Mouse (Mus musculus) Patski (cell line): ENCODE data around the gene Krt2. TPM values are rescaled to one million over a fixed set of nuclear protein-coding genes. Genes with fewer than 3 reads are reported as not detected.
A peak's percentile ranks its signal among the peaks of the same experiment; 100 is the strongest.

ENCODE experiments used
- ATAC-seq: fragments of 100-300 bp; one replicate; pipeline ENCODE4 v1.8.0; 2021
- CTCF ChIA-PET: fragments of 350-600 bp; sonication (Branson Sonifier 250); formaldehyde crosslinking; loops from one replicate; lab custom pipeline; 2022; ENCODE audit warnings: inconsistent platforms; lab: Charles Lee
- POLR2A ChIA-PET: fragments of 350-600 bp; sonication (Branson Sonifier 250); formaldehyde crosslinking; loops from one replicate; lab custom pipeline; 2022; ENCODE audit warnings: antibody characterized with exemption, inconsistent platforms; lab: Charles Lee
- DNase-seq: peaks from one replicate; pipeline ENCODE4 v3.0.0-alpha.2; 2011; ENCODE audit warnings: low read depth, low spot score
- H3K27me3 ChIP-seq: fragments of 371-371 bp; one replicate; pipeline ENCODE4 v1.5.1; 2021
- CTCF ChIP-seq: fragments of 100-300 bp; IDR thresholded peaks from one replicate; pipeline ENCODE4 v1.5.1; 2021
- in situ Hi-C: fragments of 300-500 bp; cut with MboI; formaldehyde crosslinking; loops from 3 replicates; pipeline ENCODE4 v1.11.1; 2018; ENCODE audit warnings: low pct_unique_long_range_greater_than_20kb, mixed read lengths
- polyA plus RNA-seq: library from polyadenylated mRNA; unstranded; gene quantifications from one replicate; pipeline ENCODE4 v1.2.3, GENCODE M21; 2021

The Krt2 gene
- polyA plus RNA-seq, 1 experiment from 2014 or later: not detected

GRCm38 (mm10) chr15:101773420-101773819 lies 44.5 kb downstream of the Krt2 start:
- in situ Hi-C loops: loop anchor here (5.0 kb wide), 4 partner anchors 199 to 436 kb away; partner anchors contain the start of gene Eif4b
- POLR2A ChIA-PET: no interaction called here
- ATAC-seq: no peak
- TF ChIP-seq CTCF: no peak
- CTCF ChIA-PET: interaction anchor here (1.0 to 3.3 kb wide), 4 partner anchors 153 to 211 kb away, joined by 3 to 26 read pairs (median 22); no protein-coding TSS in a partner anchor
- peaks cover 11% of the 10 kb centered on the region for H3K27me3 ChIP-seq
- no peak for DNase-seq

DNA sequence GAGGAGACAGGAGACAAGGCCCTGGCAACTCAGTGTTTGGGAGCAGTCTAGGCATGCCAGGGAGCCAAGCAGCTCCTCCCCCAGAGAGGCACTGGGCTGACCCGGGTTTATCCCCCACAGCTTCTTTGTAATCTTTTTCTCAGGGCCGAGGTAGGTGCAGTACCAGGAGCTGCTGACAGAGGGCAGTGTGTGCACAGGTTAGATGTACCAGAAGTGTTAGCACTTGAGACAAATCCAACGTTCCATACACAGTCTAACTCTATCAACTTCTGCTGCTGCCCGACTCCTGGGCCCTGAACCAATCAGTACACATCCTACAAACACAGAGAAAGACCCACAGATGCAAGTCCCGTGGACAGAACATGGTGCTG lies 45.3 kb downstream of the Krt2 start:
- H3K27me3 ChIP-seq: peaks cover 6% of the 10 kb centered on the region
- ATAC-seq (peak; percentile 27), DNase-seq (peak; percentile 12)
- ChIA-PET CTCF (interaction anchor here (0.6 to 3.3 kb wide), 10 partner anchors 17 to 449 kb away, joined by 3 to 26 read pairs (median 9); no protein-coding TSS in a partner anchor), POLR2A (no interaction called here)
- in situ Hi-C loops: loop anchor here (5.0 kb wide), 4 partner anchors 200 to 435 kb away; partner anchors contain the start of gene Eif4b
- TF ChIP-seq CTCF: peak; percentile 93

DNA sequence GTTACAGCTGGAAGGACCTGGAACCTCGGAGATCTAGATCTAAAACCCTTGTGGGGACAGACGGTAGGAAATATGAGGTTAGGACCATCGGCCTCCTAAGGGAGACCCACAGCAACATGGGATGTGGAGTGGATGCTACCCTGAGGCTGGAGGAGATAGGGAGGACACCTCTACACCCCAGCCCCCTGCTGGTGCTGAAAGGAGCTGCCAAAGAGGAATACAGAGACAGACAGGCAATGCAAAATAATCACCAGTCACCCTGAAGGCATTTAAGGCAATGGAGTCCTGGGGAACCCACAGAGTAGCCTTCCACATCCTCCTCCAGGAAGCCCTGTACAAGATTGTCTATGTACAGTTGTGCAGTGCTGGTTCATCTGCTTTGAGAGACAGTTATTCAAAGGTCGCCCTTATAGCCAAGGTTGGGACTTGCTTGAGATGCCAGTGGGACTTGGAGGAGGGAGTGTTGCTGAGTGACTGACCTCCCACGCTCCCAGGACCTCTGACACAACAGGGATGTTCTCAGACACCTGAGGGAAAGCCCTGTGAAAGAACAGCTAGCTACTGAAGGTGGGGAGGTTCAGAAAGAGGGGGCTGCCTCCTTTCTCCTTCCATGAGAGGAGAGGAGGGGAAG lies 45.8 kb downstream of the Krt2 start:
- POLR2A ChIA-PET: no interaction called here
- DNase-seq (no peak), ATAC-seq (no peak)
- H3K27me3 ChIP-seq: peaks cover 6% of the 10 kb centered on the region
- in situ Hi-C loops: loop anchor here (5.0 kb wide), 4 partner anchors 200 to 435 kb away; partner anchors contain the start of gene Eif4b
- peak; percentile 69 for TF ChIP-seq CTCF
- CTCF ChIA-PET: interaction anchor here (0.6 to 3.3 kb wide), 10 partner anchors 17 to 449 kb away, joined by 3 to 26 read pairs (median 9); no protein-coding TSS in a partner anchor

DNA sequence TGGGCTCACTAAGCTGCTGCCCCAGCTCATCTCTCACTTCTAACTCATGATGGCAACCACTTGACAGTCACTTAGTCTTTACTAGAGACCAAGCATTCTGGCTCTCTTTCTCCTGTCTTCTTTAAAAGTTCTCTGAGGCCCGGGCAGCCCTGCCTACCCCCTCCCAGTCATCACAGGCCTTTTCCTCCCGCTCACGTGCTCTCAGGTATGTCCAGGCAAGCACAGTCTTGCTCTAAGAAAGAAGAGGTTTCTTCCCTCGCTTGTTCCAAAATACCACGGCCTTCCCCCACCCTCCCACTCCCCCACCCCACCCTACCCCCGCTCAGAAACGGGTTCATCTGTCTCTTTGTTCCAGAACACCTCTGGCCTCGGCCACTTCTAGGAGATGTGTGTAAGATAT lies 47.7 kb downstream of the Krt2 start:
- in situ Hi-C loops: loop anchor here (5.0 kb wide), 4 partner anchors 202 to 433 kb away; partner anchors contain the start of gene Eif4b
- ChIA-PET POLR2A (no interaction called here), CTCF (no interaction called here)
- no peak for TF ChIP-seq CTCF
- ATAC-seq (no peak), DNase-seq (no peak)
- peaks cover 6% of the 10 kb centered on the region for H3K27me3 ChIP-seq

Other genes with a start within 250 kb of the Krt2 start
- gene Krt75, start 244.3 kb downstream of the Krt2 start, polyA plus RNA-seq: not detected
- not detected for gene Gm5414, start 190.0 kb downstream of the Krt2 start, polyA plus RNA-seq
- not detected for gene Gm5478, start 170.8 kb downstream of the Krt2 start, polyA plus RNA-seq
- not detected for gene Krt6b, start 137.9 kb downstream of the Krt2 start, polyA plus RNA-seq
- not detected for gene Krt6a, start 123.9 kb downstream of the Krt2 start, polyA plus RNA-seq
- 0.03 TPM for gene Krt5, start 105.3 kb downstream of the Krt2 start, polyA plus RNA-seq
- gene Krt71, start 75.1 kb downstream of the Krt2 start, polyA plus RNA-seq: not detected
- gene Krt72, start 31.7 kb downstream of the Krt2 start, polyA plus RNA-seq: not detected
- not detected for gene Krt73, start 15.8 kb downstream of the Krt2 start, polyA plus RNA-seq
- not detected for gene Krt1, start 32.6 kb upstream of the Krt2 start, polyA plus RNA-seq
- not detected for gene Krt77, start 51.5 kb upstream of the Krt2 start, polyA plus RNA-seq
- gene Krt76, start 74.8 kb upstream of the Krt2 start, polyA plus RNA-seq: not detected
- 0.19 TPM for gene Krt4, start 106.6 kb upstream of the Krt2 start, polyA plus RNA-seq
- 1.3 TPM for gene Krt79, start 122.2 kb upstream of the Krt2 start, polyA plus RNA-seq
- 0.05 TPM for gene Krt78, start 136.1 kb upstream of the Krt2 start, polyA plus RNA-seq
- gene Krt8, start 186.3 kb upstream of the Krt2 start, polyA plus RNA-seq: 73.5 TPM
- 24.8 TPM for gene Krt18, start 210.0 kb upstream of the Krt2 start, polyA plus RNA-seq